Mouse (Mus musculus): ENCODE measurements around the gene Hoxa3.

Gene Hoxa3

GRCm38 (mm10) chr6:52167176-52167575 lies 46.0 kb downstream of the Hoxa3 start:
- DNase-seq (ENCODE audit: low spot score) = no peak

- DNase-seq (ENCODE audit: low spot score) = no peak
These were observed 46.6 kb downstream of the Hoxa3 start for GRCm38 (mm10) chr6:52166431-52167077.

DNA sequence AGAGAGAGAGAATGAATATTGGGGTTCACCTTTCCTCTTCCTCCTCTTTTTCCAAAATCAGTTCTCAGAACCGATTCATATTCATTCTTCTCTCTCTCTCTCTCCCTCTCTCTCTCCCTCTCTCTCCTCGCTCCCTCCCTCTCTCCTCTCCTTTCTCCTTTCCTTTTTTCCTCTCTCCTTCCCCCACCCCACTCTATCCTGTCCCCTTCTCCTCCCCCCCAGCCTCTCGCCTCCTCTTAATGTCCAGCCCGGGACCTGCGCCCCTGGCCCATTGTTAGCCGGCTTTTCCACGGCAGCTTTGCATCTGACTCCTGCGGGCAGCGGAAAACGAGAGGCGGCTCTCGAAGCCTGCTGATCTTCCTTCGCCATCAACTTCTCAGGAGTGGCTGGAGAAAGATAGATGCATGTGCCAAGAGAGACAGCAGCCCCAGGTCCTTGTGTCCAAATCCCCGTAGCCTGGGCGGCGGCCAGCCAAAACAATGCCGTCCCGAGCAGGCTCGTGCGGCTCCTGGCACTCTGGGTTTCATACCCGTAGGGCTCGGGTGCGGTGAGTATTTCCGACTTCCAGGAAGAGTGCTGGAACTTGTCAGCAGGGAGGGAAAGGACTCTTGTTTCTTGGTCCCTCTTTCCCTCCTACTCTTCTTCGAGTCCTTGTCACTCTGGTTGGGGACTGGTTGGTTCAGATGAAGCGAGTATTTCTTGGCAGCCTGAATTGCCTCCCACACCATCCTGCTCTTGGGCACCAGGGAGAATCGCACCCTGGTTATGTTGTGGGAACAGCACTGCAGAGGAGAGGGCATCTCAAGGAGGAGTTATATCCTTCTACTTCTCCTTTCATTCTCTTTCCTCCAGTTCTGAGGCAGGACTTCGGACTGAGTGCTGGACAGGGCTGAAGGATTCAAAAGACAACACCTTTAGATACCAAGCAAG lies 47.4 kb downstream of the Hoxa3 start:
- DNase-seq (ENCODE audit: low spot score) = no peak

DNA sequence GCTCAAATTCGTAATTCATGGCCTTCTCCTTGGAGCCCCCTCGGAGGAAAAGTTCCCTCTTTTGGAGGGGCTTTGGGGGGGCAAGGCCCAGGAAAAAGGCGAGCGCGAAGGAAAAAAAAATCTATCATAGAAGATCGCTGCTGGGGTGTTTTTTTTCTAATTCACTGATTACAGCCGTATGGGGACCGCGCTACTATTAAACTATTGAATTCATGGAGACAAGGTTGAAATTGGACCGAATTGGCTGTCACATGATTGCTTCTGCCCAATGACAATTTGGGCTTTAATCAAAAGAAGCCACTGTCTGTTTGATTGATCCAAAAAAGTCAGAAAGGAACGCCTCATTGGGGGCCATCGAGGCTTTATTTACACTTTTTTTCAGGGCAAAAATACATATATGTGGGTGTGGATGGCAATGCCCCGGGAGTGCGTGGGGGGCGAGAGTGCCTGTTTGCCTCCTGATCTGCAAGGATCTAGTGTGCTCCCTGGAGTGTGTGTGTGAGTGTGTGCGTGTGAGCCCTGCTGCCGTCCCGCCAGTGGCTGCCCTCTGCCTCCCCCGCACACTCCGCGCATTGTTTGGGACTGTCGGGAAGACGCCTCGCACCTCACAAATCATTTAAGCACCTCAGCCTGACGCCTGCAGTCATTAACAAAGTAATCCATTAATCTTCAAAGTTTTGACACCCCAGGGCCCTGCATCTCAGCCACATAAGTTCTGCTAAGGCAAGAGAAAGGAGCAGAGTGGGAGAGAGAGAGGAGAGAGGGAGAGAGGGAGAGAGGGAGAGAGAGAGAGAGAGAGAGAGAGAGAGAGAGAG lies 48.3 kb downstream of the Hoxa3 start, which contains the start of gene Hoxa2:
Gene Hoxa2 (minus strand): TSS at position 206 of the 815 bp plus-strand sequence.
- DNase-seq (ENCODE audit: low spot score) = no peak

GRCm38 (mm10) chr6:52164051-52164625 lies 49.0 kb downstream of the Hoxa3 start:
- DNase-seq (ENCODE audit: low spot score) = no peak

DNA sequence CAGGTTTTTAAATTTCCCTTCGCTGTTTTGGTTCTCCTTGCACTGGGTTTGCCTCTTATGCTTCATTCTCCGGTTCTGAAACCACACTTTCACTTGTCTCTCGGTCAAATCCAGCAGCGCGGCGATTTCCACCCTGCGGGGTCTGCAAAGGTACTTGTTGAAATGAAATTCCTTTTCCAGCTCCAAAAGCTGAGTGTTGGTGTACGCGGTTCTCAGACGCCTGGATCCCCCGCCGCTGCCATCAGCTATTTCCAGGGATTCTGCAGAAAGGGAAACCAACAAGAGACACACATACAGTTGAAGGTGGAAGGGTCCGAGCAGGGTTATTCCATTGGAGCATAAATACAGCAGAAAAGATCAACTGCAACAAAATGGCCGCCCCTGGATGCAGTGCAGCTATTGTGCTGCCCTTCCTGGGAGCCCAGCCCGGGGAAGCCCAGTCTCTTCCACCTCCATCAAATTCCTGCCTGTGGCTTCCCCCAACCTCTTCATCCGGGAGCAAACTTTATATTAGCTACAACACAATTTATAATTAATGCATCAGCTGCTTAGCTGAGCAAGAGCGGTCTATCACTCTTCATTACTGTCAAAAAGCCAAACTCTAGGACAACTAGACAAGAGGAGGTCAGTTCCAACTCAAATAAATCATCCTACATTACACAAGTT lies 49.6 kb downstream of the Hoxa3 start:
- DNase-seq (ENCODE audit: low spot score) = no peak

- DNase-seq (ENCODE audit: low spot score) = no peak
These were observed 50.3 kb downstream of the Hoxa3 start for GRCm38 (mm10) chr6:52162611-52163365.

GRCm38 (mm10) chr6:52162093-52162380 lies 51.1 kb downstream of the Hoxa3 start:
- DNase-seq (ENCODE audit: low spot score) = no peak

DNA sequence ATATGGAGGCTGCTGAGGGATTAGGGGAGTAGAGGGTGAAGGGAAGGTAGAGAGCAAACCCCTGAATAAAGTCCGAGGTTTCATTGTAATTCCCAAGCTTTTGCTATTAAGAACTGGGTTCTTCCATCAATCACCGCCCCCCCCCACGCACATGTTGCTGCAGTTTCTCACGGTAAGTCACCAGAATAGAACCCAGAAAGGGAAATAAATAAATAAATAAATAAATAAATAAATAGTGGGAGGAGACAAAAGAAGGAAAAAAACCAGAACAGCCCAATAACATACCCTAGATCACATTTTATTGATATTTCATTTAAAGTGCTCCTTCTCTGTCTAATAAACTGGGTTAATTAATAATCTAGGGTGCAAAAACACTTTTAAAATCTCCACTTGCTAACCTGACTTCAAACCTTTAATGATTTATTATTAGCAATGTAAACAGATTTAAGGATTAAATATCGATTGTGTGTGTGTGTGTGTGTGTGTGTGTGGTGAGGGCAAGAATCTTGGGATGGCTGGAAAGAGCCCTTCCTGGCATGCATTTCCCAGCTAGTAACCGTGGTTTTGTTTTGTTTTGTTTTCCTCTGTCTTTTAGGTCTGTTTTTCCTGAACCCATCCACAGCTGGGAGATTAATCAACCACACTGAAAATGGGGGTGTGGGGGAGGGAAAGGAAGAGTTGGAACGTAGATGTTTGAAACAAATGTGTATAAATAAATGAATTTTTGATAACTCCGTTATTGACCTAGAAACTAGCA lies 51.6 kb downstream of the Hoxa3 start:
- DNase-seq (ENCODE audit: low spot score) = no peak

DNA sequence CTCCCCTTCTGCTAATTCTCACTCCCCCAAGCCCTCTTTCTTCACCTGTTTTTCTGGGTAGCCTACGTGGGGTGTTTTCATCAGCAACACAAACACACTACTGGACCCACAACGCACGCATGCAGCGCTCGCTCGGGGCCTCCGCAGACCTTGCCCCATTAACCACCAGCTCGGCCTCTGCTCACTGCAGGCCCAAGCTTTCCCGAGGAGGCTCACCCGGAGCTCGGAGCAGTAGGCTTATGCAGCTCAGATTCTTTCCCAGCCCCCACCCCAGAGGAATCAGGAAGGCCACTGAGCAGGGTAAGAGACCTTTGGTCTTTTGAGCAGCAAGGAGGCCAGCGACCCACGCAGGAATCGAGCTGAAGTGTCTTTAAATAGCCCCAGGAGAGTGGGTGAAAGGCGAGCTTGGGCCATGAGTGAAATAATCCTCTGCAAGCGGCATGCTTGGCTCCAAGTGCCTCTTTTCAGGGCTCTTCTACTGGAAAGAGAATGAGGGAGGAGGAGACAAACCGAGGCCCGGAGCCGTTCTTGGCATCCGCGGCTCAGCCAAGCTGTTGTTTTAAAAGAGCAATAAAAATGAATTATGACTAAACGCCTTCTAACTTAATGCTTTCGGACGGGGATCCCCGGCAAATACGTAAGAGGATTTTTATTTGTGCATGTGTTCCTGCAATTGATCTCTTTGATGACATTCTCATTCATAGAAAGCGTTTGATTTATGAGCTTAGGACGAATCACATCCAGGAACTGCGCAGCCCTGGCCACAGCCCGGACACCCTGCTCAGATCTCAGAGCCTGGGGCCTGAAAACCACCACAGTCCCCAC lies 52.4 kb downstream of the Hoxa3 start:
- no peak for DNase-seq (ENCODE audit: low spot score)

GRCm38 (mm10) chr6:52159979-52160378 lies 53.2 kb downstream of the Hoxa3 start:
- DNase-seq (ENCODE audit: low spot score) = no peak

- no peak for DNase-seq (ENCODE audit: low spot score)
These were observed 53.9 kb downstream of the Hoxa3 start for GRCm38 (mm10) chr6:52159164-52159761.

- no peak for DNase-seq (ENCODE audit: low spot score)
These were observed 54.7 kb downstream of the Hoxa3 start, which contains the start of gene Hoxa1 for GRCm38 (mm10) chr6:52158276-52159051. Hoxa1 (minus strand) TSS chr6:52158317.

DNA sequence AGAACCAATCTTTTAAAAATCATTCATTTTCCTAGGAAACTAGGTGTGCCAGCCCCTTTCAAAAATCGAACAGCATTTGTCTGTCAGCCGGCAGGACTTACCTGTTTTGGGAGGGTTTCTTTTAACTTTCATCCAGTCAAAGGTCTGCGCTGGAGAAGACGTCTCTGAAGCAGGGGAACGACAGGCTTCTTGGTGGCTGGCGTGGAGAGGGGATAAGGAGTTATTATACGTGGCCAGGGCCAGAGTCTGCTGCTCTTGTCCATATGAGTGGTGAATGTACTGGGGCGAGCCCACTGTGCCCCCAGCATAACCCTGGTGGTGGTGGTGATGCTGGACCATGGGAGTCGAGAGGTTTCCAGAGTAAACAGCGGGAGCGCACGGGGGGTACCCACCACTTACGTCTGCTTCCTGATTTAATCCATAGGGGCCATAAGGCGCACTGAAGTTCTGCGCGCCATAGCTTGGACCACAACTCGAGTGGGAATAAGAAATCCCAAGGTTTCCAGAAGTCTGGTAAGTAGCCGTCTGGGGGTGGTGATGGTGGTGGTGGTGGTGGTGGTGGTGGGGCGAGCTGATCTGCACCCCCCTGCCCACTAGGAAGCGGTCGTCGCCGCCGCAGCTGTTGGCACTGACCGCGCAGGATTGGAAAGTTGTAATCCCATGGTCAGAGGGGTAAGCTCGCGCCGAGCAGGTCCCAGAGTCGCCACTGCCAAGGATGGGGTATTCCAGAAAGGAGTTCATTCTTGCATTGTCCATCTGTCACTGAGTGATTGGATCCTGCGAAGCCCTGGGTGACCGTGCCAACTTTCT lies 55.5 kb downstream of the Hoxa3 start:
- no peak for DNase-seq (ENCODE audit: low spot score)

DNA sequence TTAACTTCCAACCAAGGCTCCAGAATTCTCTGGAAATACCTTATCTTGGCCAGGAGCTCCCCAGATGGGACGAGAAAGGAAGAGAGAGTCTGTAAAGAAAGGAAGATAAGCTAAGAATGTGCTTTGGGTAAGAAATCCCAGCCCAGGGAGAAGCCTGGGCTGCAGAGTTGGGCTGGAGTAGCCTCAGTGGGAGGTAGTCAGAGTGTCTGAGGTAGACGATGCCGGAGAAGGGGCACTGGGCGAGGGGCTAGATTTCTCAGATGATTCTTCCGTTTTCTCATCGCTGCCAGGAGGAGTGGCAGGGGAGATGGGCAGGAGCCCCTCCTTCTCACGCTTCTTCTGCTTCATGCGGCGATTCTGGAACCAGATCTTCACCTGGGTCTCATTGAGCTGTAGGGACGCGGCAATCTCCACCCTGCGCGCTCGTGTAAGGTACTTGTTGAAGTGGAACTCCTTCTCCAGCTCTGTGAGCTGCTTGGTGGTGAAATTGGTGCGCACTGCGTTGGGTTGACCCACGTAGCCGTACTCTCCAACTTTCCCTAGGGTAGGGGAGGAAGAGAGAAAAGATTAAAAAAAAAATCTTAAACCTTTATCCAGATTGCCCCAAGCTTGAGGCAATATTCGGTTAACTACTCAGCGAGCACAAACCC lies 56.5 kb downstream of the Hoxa3 start:
- DNase-seq (ENCODE audit: low spot score) = no peak

- DNase-seq (ENCODE audit: low spot score) = no peak
These were observed 57.7 kb downstream of the Hoxa3 start for GRCm38 (mm10) chr6:52155471-52155870.

GRCm38 (mm10) chr6:52154044-52154443 lies 59.1 kb downstream of the Hoxa3 start:
- DNase-seq (ENCODE audit: low spot score) = no peak
